Mouse (Mus musculus) forebrain, postnatal 0 days (tissue): ENCODE results near the gene Trp53inp2. TPM values are rescaled to one million over a fixed set of nuclear protein-coding genes. Genes with fewer than 3 reads are reported as not detected.

Experiments used
- ATAC-seq: fragments of 200-750 bp; cut with Nextera tagmentation; 2 replicates; pipeline ENCODE4 v1.8.0; 2017; ENCODE audit warnings: mild to moderate bottlenecking, moderate library complexity
- DNase-seq: peaks from one replicate; pipeline ENCODE4 v3.0.0-alpha.2; 2015
- H3K27ac ChIP-seq: fragments of 300-500 bp; sonication (generic); 2 replicates; pipeline ENCODE4 v1.5.1; 2014; ENCODE audit warnings: low read depth, mild to moderate bottlenecking, antibody characterized with exemption, low read length, moderate library complexity, mixed read lengths
- H3K27me3 ChIP-seq: fragments of 300-500 bp; sonication (generic); 2 replicates; pipeline ENCODE4 v1.6.1; 2014; ENCODE audit warnings: mild to moderate bottlenecking, low read length, mixed read lengths; ENCODE audit not compliant: insufficient read depth
- H3K36me3 ChIP-seq: fragments of 300-500 bp; sonication (generic); 2 replicates; pipeline ENCODE4 v1.6.1; 2014; ENCODE audit warnings: mild to moderate bottlenecking, moderate library complexity; ENCODE audit not compliant: insufficient read depth
- H3K4me1 ChIP-seq: fragments of 300-500 bp; sonication (generic); 2 replicates; pipeline ENCODE4 v1.6.1; 2014; ENCODE audit warnings: antibody characterized with exemption; ENCODE audit not compliant: insufficient read depth
- H3K4me2 ChIP-seq: fragments of 300-500 bp; sonication (generic); 2 replicates; pipeline ENCODE4 v1.6.1; 2014; ENCODE audit warnings: low read depth, mild to moderate bottlenecking, moderate library complexity
- H3K4me3 ChIP-seq: fragments of 300-500 bp; sonication (generic); 2 replicates; pipeline ENCODE4 v1.5.1; 2014; ENCODE audit warnings: low read depth, low read length, mixed read lengths
- H3K9ac ChIP-seq: fragments of 300-500 bp; sonication (generic); 2 replicates; pipeline ENCODE4 v1.6.1; 2014; ENCODE audit warnings: mild to moderate bottlenecking
- H3K9me3 ChIP-seq: fragments of 300-500 bp; sonication (generic); 2 replicates; pipeline ENCODE4 v1.6.1; 2016; ENCODE audit warnings: low read length
- CTCF ChIP-seq: sonication (generic); IDR thresholded peaks from 2 replicates; pipeline ENCODE4 v1.5.1; 2016; ENCODE audit warnings: antibody characterized with exemption, control low read depth, low read depth
- WGBS: fragments of 180-500 bp; shearing (Covaris S2); extraction: QIAGEN DNeasy Blood & Tissue Kit; methylation state at CpG from one replicate; pipeline ENCODE4 v1.1.7; 2014; 5-methylcytosine and 5-hydroxymethylcytosine counted together
- microRNA counts: library from miRNA; unstranded; fragments of <30 nt; microRNA quantifications from one replicate; lab custom pipeline; 2015
- microRNA-seq, 2 experiments: library from miRNA; unstranded; fragments of <30 nt; microRNA quantifications; one replicate each; pipeline ENCODE4; 2016
- polyA plus RNA-seq: library from polyadenylated mRNA; unstranded; fragments of >200 nt; fragmentation: Nextera tagmentation; extraction: Ambion mirVana; gene quantifications from 2 replicates; pipeline ENCODE4 v1.2.1, GENCODE M21; 2015
- total RNA-seq: library from RNA; depleted of rRNA; stranded (reverse); fragments of >200 nt; gene quantifications from 2 replicates; pipeline ENCODE4 v1.2.3, GENCODE M21; 2014; rRNA removed

The Trp53inp2 gene
- total and polyA plus RNA-seq, 2 experiments from 2014 or later, result 60.2 to 100.0 TPM

DNA sequence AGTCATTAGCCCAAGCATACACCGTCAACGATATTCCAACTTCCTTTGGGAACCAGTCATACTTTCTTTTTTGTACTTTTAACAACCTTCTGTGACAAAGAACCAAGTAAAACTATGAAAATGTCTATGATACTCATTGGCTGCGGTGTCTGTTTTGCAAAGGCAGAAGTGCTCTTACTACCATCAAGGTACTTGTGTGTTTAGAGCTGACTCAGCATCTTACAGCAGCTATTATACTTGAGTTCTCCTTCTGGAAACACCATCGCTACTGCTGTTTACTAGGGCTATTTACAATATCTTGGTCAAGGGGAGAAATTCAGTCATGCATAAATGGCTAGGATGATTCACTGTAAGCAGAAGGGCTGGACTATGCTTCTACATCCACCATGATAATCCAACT lies 21.1 kb downstream of the Trp53inp2 start:
- Histone ChIP-seq H3K4me1 (no peaks in the 10 kb centered on the region), H3K9me3 (no peaks in the 10 kb centered on the region), H3K9ac (no peak overlapping the region), H3K4me2 (no peak overlapping the region), H3K36me3 (peaks cover 56% of the 10 kb centered on the region), H3K27ac (no peak overlapping the region), H3K27me3 (no peaks in the 10 kb centered on the region), H3K4me3 (no peak overlapping the region)
- no peak for ATAC-seq
- WGBS, result 95% methylated on average over 4 of the region's 4 CpGs
- no peak for TF ChIP-seq CTCF
- no peak for DNase-seq

GRCm38 (mm10) chr2:155404635-155405034 lies 23.8 kb downstream of the Trp53inp2 start:
- WGBS, result 95% methylated on average over 1 of the region's 1 CpGs
- DNase-seq, result no peak
- Histone ChIP-seq H3K9ac (no peak overlapping the region), H3K4me3 (no peak overlapping the region), H3K4me1 (no peaks in the 10 kb centered on the region), H3K27me3 (no peaks in the 10 kb centered on the region), H3K9me3 (no peaks in the 10 kb centered on the region), H3K36me3 (peaks cover 62% of the 10 kb centered on the region), H3K27ac (no peak overlapping the region), H3K4me2 (no peak overlapping the region)
- ATAC-seq, result no peak
- TF ChIP-seq CTCF, result no peak

- ATAC-seq (no peak), DNase-seq (no peak)
- H3K27me3 ChIP-seq, result no peaks in the 10 kb centered on the region
- no peak overlapping the region for H3K4me2 ChIP-seq
- no peak overlapping the region for H3K27ac ChIP-seq
- no peaks in the 10 kb centered on the region for H3K9me3 ChIP-seq
- no peak for TF ChIP-seq CTCF
- peaks cover 26% of the 10 kb centered on the region for H3K36me3 ChIP-seq
- H3K9ac ChIP-seq, result no peak overlapping the region
- no peaks in the 10 kb centered on the region for H3K4me1 ChIP-seq
- no peak overlapping the region for H3K4me3 ChIP-seq
- WGBS, result 83% methylated on average over 2 of the region's 2 CpGs
These were observed 40.1 kb downstream of the Trp53inp2 start for GRCm38 (mm10) chr2:155420911-155421310.

DNA sequence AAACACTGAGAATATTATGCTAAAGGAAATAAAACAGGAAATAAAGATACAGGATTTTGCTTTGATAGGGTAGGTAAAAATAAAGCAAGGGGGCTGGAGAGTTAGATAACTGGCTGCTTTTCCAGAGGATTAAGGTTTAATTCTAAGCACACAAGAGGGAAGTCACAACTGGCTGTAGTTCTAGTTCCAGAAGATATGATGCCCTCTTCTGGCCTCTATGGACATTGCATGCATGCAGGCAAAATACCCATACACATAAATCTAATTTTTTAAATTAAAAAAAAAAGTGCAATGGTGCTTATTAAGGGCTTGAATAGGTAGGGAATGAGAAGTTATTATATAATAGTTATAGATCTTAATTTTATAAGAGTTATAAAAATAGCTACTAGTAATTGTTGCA lies 55.6 kb downstream of the Trp53inp2 start:
- ATAC-seq, result no peak
- Histone ChIP-seq H3K4me3 (no peak overlapping the region), H3K9me3 (no peaks in the 10 kb centered on the region), H3K36me3 (peaks cover 23% of the 10 kb centered on the region), H3K9ac (no peak overlapping the region), H3K27ac (no peak overlapping the region), H3K4me2 (no peak overlapping the region), H3K4me1 (no peaks in the 10 kb centered on the region), H3K27me3 (no peaks in the 10 kb centered on the region)
- peak; percentile 4 for DNase-seq
- peak; percentile 55 for TF ChIP-seq CTCF

MicroRNAs encoded within 50 kb of the gene (microRNA counts, 519-probe panel; counts per million panel counts)
- microRNA mmu-miR-695 (lab: Ali Mortazavi, UCI), result not detected

Small RNAs within 50 kb of the gene (microRNA-seq; reads per million reads assigned to microRNA genes)
- 0 reads per million in 2 experiments for gene Mir695

Other genes with a start within 250 kb of the Trp53inp2 start
- gene Itch, start 247.6 kb upstream of the Trp53inp2 start, total RNA-seq, result 45.7 and 49.5 TPM in 2 replicates
- 10.0 and 17.4 TPM in 2 replicates for gene Itch, start 247.6 kb upstream of the Trp53inp2 start, polyA plus RNA-seq
- 310 and 492 TPM in 2 replicates for gene Dynlrb1, start 144.5 kb upstream of the Trp53inp2 start, total RNA-seq
- gene Dynlrb1, start 144.5 kb upstream of the Trp53inp2 start, polyA plus RNA-seq, result 790 and 1,004 TPM in 2 replicates
- gene Map1lc3a, start 104.8 kb upstream of the Trp53inp2 start, total RNA-seq, result 425 and 459 TPM in 2 replicates
- 789 and 806 TPM in 2 replicates for gene Map1lc3a, start 104.8 kb upstream of the Trp53inp2 start, polyA plus RNA-seq
- gene Pigu, start 23.6 kb upstream of the Trp53inp2 start, total RNA-seq, result 26.5 and 31.2 TPM in 2 replicates
- gene Pigu, start 23.6 kb upstream of the Trp53inp2 start, polyA plus RNA-seq, result 50.2 and 50.7 TPM in 2 replicates
- gene Ncoa6, start 92.8 kb downstream of the Trp53inp2 start, total RNA-seq, result 32.4 and 45.8 TPM in 2 replicates
- 23.5 and 26.8 TPM in 2 replicates for gene Ncoa6, start 92.8 kb downstream of the Trp53inp2 start, polyA plus RNA-seq
- gene Acss2, start 136.9 kb downstream of the Trp53inp2 start, total RNA-seq, result 25.5 and 27.7 TPM in 2 replicates
- gene Acss2, start 136.9 kb downstream of the Trp53inp2 start, polyA plus RNA-seq, result 13.3 and 16.3 TPM in 2 replicates
- gene Ggt7, start 137.2 kb downstream of the Trp53inp2 start, total RNA-seq, result 131 and 137 TPM in 2 replicates
- 78.5 and 85.3 TPM in 2 replicates for gene Ggt7, start 137.2 kb downstream of the Trp53inp2 start, polyA plus RNA-seq
- gene Gss, start 211.8 kb downstream of the Trp53inp2 start, total RNA-seq, result 10.0 and 11.9 TPM in 2 replicates
- gene Gss, start 211.8 kb downstream of the Trp53inp2 start, polyA plus RNA-seq, result 10.1 and 11.9 TPM in 2 replicates
- gene Myh7b, start 230.2 kb downstream of the Trp53inp2 start, total RNA-seq, result 0.29 and 1.0 TPM in 2 replicates
- 1.3 and 2.0 TPM in 2 replicates for gene Myh7b, start 230.2 kb downstream of the Trp53inp2 start, polyA plus RNA-seq